1 mouse cellular context compared by ENCODE assay signal in the genomic region with DNA sequence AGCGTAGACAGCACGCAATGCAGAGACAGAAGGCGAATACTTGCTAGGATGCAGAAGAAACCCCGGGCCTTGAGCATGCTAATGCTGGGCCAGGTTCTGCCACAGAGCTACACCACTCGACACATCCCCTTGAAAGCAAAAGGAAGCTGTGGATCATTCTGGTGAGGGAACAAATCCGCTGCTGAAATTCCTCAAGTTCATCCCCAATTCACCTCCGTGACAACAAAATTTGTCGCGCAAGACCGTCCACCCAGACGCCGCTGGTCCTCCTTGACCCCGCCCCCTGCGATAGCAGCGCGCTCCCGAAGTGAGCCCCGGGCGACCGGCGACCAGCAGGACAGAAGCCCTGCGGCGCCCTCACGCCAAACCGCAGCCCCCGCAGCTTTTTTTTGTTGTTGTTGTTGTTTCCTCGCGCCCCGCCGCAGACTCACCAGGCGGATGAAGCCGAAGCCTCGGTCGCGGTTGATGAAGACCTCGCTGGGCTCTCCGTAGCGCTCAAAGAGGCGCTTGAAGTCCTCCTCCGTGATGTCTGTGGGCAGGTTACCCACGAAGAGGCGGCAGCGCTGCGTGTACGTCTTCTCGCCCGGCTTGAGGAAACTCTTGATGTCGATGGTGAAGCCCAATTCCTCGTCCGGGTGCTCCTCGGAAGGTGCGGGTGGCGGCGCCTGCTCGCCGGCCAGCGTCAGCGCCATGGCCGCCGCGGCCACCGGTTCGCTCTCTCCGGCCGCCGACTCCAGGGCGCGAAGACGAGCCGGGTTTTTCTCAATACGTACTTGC.
TF ChIP-seq lines count a peak whose summit lies in the region.

No protein-coding gene starts in this region.

TF ChIP-seq in MEL, 35 proteins besides CTCF, POLR2A, EP300 and RAD21 (continued from another document):
- TF ChIP-seq GABPA (IDR thresholded peaks at IDR 0.05; ENCODE audit: low read depth, low read length) (no peak), MAZ (IDR thresholded peaks at IDR 0.05; ENCODE audit: low read depth, low read length) (no peak), MYC (IDR thresholded peaks at IDR 0.05; ENCODE audit: low read depth, low read length) (peak; percentile 57; the same call in 1 of the 2 replicates), ZNF384 (IDR thresholded peaks at IDR 0.05; ENCODE audit: low read depth, low read length) (no peak), MAFK (IDR thresholded peaks at IDR 0.05; ENCODE audit: borderline replicate concordance, low read depth, low read length) (no peak), MYB (IDR thresholded peaks at IDR 0.05; ENCODE audit: low read depth, low read length) (no peak), NRF1 (IDR thresholded peaks at IDR 0.05; ENCODE audit: insufficient read depth, low read depth, low read length, poor library complexity, severe bottlenecking) (0 out of 2 replicates have a peak, but pooled peaks have one; percentile 6), ELF1 (IDR thresholded peaks at IDR 0.05; ENCODE audit: low read depth, low read length) (no peak), ZC3H11A (IDR thresholded peaks at IDR 0.05; ENCODE audit: low read depth, low read length) (no peak)
